Mouse (Mus musculus) forebrain, embryonic 13.5 days (tissue): ENCODE data around the gene Tmem51. TPM values are rescaled to one million over a fixed set of nuclear protein-coding genes. Genes with fewer than 3 reads are reported as not detected.

Source experiments
- ATAC-seq: fragments of 200-750 bp; cut with Nextera tagmentation; 2 replicates; pipeline ENCODE4 v1.8.0; 2017
- H3K27ac ChIP-seq: fragments of 300-500 bp; sonication (generic); 2 replicates; pipeline ENCODE4 v1.5.1; 2015; ENCODE audit warnings: inconsistent platforms, mild to moderate bottlenecking, moderate library complexity
- H3K27me3 ChIP-seq: fragments of 300-500 bp; sonication (generic); 2 replicates; pipeline ENCODE4 v1.6.1; 2015; ENCODE audit warnings: mild to moderate bottlenecking, inconsistent platforms
- H3K36me3 ChIP-seq: fragments of 300-500 bp; sonication (generic); 2 replicates; pipeline ENCODE4 v1.6.1; 2015; ENCODE audit warnings: mild to moderate bottlenecking, inconsistent platforms; ENCODE audit not compliant: poor library complexity, severe bottlenecking
- H3K4me1 ChIP-seq: fragments of 300-500 bp; sonication (generic); 2 replicates; pipeline ENCODE4 v1.6.1; 2015; ENCODE audit warnings: inconsistent platforms
- H3K4me2 ChIP-seq: fragments of 300-500 bp; sonication (generic); 2 replicates; pipeline ENCODE4 v1.6.1; 2015; ENCODE audit warnings: inconsistent platforms, mild to moderate bottlenecking, moderate library complexity
- H3K4me3 ChIP-seq: fragments of 300-500 bp; sonication (generic); 2 replicates; pipeline ENCODE4 v1.5.1; 2015; ENCODE audit warnings: mild to moderate bottlenecking, inconsistent platforms
- H3K9ac ChIP-seq: fragments of 300-500 bp; sonication (generic); 2 replicates; pipeline ENCODE4 v1.6.1; 2015; ENCODE audit warnings: mild to moderate bottlenecking, inconsistent platforms
- H3K9me3 ChIP-seq: fragments of 300-500 bp; sonication (generic); replicated peaks from 2 replicates; pipeline ENCODE4 v1.6.1; 2016; ENCODE audit warnings: inconsistent platforms
- WGBS: fragments of 180-500 bp; shearing (Covaris S2); methylation state at CpG from one replicate; pipeline ENCODE4 v1.1.7; 2015; 5-methylcytosine and 5-hydroxymethylcytosine counted together
- polyA plus RNA-seq: library from polyadenylated mRNA; unstranded; fragments of >200 nt; fragmentation: Nextera tagmentation; extraction: Ambion mirVana; gene quantifications from 2 replicates; pipeline ENCODE4 v1.2.1, GENCODE M21; 2015

Gene Tmem51
- 3.4 and 4.5 TPM in 2 replicates for polyA plus RNA-seq

DNA sequence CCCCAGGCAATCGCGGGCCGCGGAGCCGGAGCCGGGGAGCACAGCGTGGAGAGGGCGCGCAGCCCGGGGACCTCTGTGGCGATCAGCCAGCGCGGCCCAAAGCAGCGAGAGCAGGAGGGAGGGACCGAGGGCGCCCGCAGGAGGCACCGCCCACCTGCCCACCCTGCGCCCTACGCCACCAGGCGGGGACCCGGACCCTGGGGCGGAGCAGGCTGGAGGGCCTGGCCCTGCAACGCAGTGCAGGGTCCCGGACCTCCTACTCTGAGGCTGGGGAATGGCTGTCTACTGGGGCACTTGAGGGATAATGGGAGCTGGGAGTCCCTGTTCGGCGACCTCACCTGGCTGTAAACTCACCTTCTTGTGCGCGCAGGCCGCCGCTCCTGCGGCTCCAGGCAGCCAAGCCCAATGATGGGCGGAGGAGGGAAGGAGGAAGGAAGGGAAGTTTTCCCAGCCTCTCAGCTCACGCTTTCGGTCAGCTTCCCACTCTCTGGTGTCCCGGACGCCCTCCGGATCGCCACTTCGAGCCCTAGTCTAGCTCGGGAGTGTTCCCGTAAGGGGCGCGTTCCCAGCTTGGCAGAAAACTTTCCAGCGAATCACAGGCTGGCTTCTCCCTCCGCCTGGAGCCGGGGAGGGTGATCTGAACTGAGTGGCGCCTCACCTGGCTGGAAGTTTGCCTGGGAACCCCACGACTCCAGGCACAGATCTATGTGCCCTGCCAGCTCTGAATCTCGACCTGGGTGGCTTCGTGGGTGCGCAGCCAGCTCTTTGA, at the start of gene Tmem51:
TSS of gene Tmem51 (minus strand) at position 174 of the 769 bp plus-strand sequence.
- WGBS = under 1% methylated on average over 51 of the region's 52 CpGs
- Histone ChIP-seq H3K9me3 (no peaks in the 10 kb centered on the region), H3K9ac (peak within 1 kb of the TSS; percentile 69), H3K27ac (no peak within 1 kb of the TSS), H3K4me3 (peak within 1 kb of the TSS; percentile 59), H3K4me1 (peaks cover 33% of the 10 kb centered on the region), H3K27me3 (peaks cover 47% of the 10 kb centered on the region), H3K4me2 (peak within 1 kb of the TSS; percentile 98), H3K36me3 (no peaks in the 10 kb centered on the region)
- peak; percentile 76 for ATAC-seq

DNA sequence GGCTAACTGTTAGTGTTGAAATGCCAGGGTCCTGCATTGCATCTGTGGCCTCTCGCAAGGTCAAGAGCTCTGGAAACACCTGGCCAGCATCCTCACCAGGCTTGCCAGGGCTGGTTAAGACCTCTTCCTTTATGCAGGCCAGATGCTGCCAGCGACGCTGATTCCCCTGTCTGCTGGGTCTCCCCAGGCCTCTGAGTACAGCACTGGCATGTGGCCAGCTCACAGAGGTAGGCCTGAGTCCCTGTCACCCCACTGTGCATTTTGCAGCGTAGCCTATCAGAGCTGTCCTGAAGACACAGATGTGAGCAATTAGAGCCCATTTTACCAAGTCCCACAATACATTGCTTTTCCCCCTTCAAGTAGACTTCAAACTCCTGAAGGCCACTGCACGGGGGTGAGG, 46.1 kb upstream of the Tmem51 start:
- Histone ChIP-seq H3K27ac (peak overlapping the region; percentile 15), H3K4me3 (no peak overlapping the region), H3K27me3 (no peaks in the 10 kb centered on the region), H3K4me1 (peaks cover 9% of the 10 kb centered on the region), H3K36me3 (no peaks in the 10 kb centered on the region), H3K9ac (no peak overlapping the region), H3K9me3 (no peaks in the 10 kb centered on the region), H3K4me2 (no peak overlapping the region)
- WGBS = 53% methylated on average over 5 of the region's 5 CpGs
- ATAC-seq = peak; percentile 36; the same call in 1 of the 2 replicates

DNA sequence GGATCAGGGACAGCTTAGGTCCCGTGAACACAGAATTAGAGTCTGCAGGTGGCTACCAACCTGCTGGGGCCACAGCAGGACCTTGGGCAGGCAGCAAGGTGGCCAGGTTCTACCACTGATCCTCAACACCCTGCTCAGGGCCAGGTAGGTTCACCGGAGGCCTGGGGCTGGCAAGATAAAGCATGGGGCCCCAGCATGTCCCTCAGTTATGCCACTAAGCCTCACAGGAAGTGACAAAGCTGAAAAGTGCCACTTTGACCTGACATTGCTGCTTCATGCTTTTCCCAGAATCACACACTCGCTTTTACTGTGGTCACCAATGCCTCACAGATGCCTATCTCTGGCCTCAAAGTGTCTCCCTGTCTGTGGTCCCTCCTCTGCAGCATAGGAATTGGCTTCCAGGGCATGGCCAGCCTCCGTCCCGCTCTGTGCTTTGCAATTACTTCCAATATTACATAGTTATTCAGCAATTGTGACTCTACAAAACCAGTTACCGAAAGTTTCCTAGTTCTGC, 43.2 kb upstream of the Tmem51 start:
- Histone ChIP-seq H3K9me3 (no peaks in the 10 kb centered on the region), H3K4me1 (peaks cover 9% of the 10 kb centered on the region), H3K4me2 (no peak overlapping the region), H3K4me3 (no peak overlapping the region), H3K36me3 (no peaks in the 10 kb centered on the region), H3K27ac (no peak overlapping the region), H3K27me3 (no peaks in the 10 kb centered on the region), H3K9ac (no peak overlapping the region)
- WGBS = 89% methylated on average over 6 of the region's 6 CpGs
- no peak for ATAC-seq

DNA sequence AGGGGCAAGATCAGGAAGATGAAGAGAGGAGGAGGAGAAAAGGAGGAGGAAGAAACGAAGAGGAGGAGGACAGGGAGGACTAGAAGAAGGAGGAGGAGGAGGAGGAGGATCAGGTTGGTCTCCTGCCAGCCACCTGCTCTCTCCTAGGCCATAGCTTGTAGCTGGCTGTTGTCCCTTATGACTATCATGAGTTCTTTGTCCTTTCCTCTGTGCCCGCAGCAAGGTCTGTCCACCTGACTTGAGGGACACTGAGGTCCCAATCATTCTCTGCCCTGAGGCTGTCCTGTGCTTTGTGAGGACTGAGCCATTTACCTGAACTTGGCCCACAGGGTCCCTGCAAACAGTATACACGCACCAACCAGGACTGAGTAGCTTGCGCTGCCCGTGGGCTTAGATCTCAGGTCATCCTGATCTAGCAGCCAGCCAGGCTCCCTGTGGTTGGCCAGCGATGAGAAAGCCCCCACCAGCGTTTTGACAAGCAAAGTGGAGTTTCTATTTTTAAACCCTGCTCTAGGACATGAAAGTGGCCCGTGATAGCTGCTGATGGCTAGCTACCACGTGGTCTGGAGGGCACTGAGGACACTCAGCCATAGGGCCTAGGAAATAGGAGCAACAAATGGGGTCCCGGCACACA, 42.7 kb upstream of the Tmem51 start:
- Histone ChIP-seq H3K4me2 (no peak overlapping the region), H3K4me3 (no peak overlapping the region), H3K36me3 (no peaks in the 10 kb centered on the region), H3K9ac (no peak overlapping the region), H3K27ac (no peak overlapping the region), H3K4me1 (peaks cover 9% of the 10 kb centered on the region), H3K27me3 (no peaks in the 10 kb centered on the region), H3K9me3 (no peaks in the 10 kb centered on the region)
- no peak for ATAC-seq
- WGBS = 80% methylated on average over 10 of the region's 10 CpGs

DNA sequence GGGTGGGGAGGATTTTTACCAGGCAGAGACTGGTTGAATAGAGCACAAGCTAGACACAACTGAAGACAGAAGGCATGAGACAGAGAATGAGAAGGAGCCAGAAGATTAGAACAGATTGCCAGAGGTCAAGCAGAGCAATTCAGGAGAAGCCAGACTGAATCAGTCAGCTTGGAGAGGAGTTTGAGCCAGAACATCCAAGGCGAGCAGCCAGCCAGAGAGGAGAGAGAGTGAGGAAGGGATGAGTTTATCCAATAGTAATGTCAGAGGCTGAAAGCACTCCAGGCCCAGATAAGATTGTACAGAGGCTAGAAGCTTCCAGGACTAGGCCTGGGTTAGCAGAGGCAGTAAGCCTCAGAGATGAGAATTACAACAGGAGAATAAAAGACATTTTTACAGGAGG, 37.1 kb upstream of the Tmem51 start:
- no peak overlapping the region for H3K27ac ChIP-seq
- H3K27me3 ChIP-seq = no peaks in the 10 kb centered on the region
- no peak overlapping the region for H3K4me3 ChIP-seq
- no peak overlapping the region for H3K9ac ChIP-seq
- H3K36me3 ChIP-seq = no peaks in the 10 kb centered on the region
- H3K4me2 ChIP-seq = no peak overlapping the region
- no peaks in the 10 kb centered on the region for H3K9me3 ChIP-seq
- no peak for ATAC-seq
- 43% methylated on average over 1 of the region's 1 CpGs for WGBS
- 0 out of 2 replicates have a peak, but pooled peaks cover 4% of the 10 kb centered on the region for H3K4me1 ChIP-seq

DNA sequence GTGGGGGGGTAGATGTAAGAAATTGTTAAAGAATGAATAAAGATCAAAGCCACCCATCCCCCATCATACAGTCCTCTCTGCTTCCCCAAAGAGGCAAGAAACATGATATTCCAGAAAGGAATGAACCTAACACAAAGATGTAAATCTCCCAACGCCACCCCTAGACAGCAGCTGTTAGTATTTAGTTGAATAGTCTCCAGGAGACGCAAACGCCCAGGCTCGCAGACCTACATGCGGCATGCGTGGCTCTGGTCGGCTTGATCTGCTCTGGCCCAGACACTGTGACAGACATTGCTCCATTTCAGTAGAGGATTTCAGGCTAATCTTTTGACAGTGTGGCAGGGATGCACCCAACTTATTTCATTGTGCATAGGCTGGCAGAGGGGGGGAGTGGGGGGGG, 34.4 kb upstream of the Tmem51 start:
- Histone ChIP-seq H3K9ac (no peak overlapping the region), H3K9me3 (no peaks in the 10 kb centered on the region), H3K4me2 (no peak overlapping the region), H3K4me1 (0 out of 2 replicates have a peak, but pooled peaks cover 7% of the 10 kb centered on the region), H3K27ac (no peak overlapping the region), H3K4me3 (no peak overlapping the region), H3K27me3 (no peaks in the 10 kb centered on the region), H3K36me3 (no peaks in the 10 kb centered on the region)
- 60% methylated on average over 7 of the region's 7 CpGs for WGBS
- no peak for ATAC-seq

DNA sequence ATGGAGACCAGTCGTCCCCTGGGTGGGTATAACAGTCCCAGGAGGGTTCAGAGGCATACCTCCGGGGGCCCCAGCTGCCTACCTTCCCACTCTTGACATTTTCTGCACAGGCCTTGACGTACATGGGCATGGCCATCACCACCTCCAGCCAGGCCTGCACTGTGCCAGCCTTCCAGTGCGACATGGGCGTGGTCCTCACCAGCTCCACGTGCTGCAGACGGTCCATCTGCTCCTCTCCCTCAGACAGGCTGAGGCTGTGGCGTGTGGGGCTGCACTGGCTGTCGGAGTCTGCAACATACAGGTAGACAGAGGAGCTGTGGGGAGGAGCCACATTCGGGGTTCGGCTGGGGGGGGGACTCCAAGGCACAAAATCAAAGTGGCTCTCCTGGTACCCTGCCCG, 33.9 kb upstream of the Tmem51 start:
- no peaks in the 10 kb centered on the region for H3K36me3 ChIP-seq
- WGBS = 88% methylated on average over 12 of the region's 12 CpGs
- H3K9me3 ChIP-seq = no peaks in the 10 kb centered on the region
- ATAC-seq = no peak
- 0 out of 2 replicates have a peak, but pooled peaks cover 7% of the 10 kb centered on the region for H3K4me1 ChIP-seq
- no peaks in the 10 kb centered on the region for H3K27me3 ChIP-seq
- no peak overlapping the region for H3K4me3 ChIP-seq
- H3K4me2 ChIP-seq = no peak overlapping the region
- H3K9ac ChIP-seq = no peak overlapping the region
- H3K27ac ChIP-seq = no peak overlapping the region

DNA sequence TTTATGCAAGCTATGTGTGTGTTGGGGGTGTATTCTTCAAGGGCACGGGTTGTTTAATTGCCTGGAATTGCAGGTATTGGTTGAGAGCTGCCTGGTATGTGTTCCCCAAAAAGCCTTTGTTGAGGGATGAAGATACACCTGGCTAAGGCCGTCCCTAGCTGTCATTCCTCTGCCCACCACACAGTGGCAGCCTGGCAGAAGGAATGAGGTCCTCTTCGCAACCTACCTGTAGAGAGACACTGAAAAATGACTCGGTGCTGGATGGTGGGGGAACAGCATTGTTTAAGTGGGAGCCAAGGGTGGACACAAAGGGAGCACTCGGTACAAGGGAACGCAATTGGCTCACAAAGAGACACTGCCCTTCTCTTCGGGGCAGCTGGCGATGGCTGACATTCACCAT, 29.2 kb upstream of the Tmem51 start:
- 35% methylated on average over 8 of the region's 8 CpGs for WGBS
- Histone ChIP-seq H3K4me3 (no peak overlapping the region), H3K4me2 (no peak overlapping the region), H3K9me3 (no peaks in the 10 kb centered on the region), H3K4me1 (0 out of 2 replicates have a peak, but pooled peaks cover 7% of the 10 kb centered on the region), H3K36me3 (peaks cover 35% of the 10 kb centered on the region), H3K9ac (no peak overlapping the region), H3K27me3 (no peaks in the 10 kb centered on the region), H3K27ac (no peak overlapping the region)
- ATAC-seq = peak; percentile 63; the same call in 1 of the 2 replicates

DNA sequence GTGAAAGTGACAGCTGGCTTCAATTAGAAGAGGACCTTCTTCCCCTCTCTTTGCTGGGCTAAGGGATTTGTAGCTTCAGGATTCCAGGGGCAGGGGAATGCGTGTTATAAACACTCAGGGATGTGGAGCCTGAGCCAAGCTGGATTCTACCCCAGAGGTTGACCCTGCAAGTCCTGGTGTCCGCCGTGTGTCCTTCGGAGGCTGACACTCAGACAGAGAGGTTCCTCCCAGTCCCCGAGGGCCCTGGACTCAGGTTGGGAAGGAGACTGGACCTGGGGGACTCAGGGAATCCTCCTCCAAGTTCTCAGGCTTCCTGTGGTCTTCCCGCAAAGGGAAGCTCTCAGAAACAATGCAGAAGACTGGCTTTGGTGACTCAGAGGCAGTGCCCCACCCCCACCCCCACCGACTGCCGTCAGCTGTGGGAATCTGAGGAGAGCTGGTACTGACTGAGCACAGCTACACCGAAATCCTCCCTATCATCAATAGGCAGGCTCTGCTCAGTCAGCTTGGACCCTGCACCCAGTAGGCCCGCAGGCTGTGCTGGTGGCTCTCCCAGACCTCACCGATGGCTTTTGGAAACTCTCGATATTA, 19.1 kb upstream of the Tmem51 start:
- H3K9ac ChIP-seq = no peak overlapping the region
- WGBS = 58% methylated on average over 12 of the region's 12 CpGs
- peaks cover 38% of the 10 kb centered on the region for H3K36me3 ChIP-seq
- no peaks in the 10 kb centered on the region for H3K9me3 ChIP-seq
- H3K4me3 ChIP-seq = no peak overlapping the region
- no peaks in the 10 kb centered on the region for H3K4me1 ChIP-seq
- no peak overlapping the region for H3K4me2 ChIP-seq
- no peak for ATAC-seq
- no peak overlapping the region for H3K27ac ChIP-seq
- no peaks in the 10 kb centered on the region for H3K27me3 ChIP-seq

DNA sequence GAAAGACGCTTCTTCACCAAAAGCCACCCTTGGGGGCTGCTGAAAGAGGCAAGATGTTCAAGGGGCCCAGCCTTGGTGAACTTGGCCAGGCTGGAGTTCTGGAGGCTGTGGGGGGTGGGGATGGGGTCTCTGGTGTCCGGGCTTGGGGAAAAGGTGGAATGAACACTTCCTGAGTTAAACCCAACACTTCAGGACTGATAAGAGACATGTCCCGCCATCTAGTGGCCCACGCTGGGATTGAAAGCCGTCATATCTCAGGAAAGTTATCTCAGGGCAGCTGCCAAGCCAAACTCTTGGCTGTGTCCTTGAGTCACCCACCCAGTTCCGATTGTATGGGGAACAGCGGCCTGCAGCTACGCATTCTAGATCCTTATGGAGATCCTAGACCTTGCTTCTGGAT, 14.2 kb upstream of the Tmem51 start:
- peak; percentile 44 for ATAC-seq
- Histone ChIP-seq H3K27ac (no peak overlapping the region), H3K9me3 (no peaks in the 10 kb centered on the region), H3K4me2 (no peak overlapping the region), H3K4me3 (no peak overlapping the region), H3K9ac (no peak overlapping the region), H3K4me1 (peaks cover 6% of the 10 kb centered on the region), H3K36me3 (no peaks in the 10 kb centered on the region), H3K27me3 (no peaks in the 10 kb centered on the region)
- WGBS = 29% methylated on average over 8 of the region's 8 CpGs

DNA sequence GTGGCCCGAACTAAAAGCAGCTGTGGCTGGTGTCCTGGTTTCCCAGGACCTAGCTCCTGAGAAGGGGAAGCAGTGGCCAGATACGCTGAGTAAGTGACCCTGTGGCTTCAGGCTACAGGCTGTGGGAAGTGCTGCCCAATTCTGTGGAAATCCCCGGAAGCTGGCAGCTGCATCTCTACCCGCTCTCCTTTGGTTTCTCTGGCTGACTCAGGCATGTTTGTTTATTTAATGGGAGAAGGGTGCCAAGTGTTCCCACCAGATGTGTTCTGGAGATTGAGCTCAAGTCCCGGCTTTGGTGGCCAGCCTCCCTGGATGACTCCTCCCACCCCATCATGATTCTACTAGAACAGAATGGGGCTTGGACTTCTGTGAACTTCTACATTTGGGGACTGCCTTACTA, 13.8 kb upstream of the Tmem51 start:
- Histone ChIP-seq H3K9ac (no peak overlapping the region), H3K4me1 (peaks cover 6% of the 10 kb centered on the region), H3K36me3 (no peaks in the 10 kb centered on the region), H3K4me3 (no peak overlapping the region), H3K27ac (no peak overlapping the region), H3K9me3 (no peaks in the 10 kb centered on the region), H3K4me2 (no peak overlapping the region), H3K27me3 (no peaks in the 10 kb centered on the region)
- WGBS = 58% methylated on average over 5 of the region's 5 CpGs
- ATAC-seq = no peak
